Mouse (Mus musculus) kidney, adult 11 months (tissue): Measurements from ENCODE around the gene Gm29666.
A peak's percentile ranks its signal among the peaks of the same experiment; 100 is the strongest.

Experiments used
- DNase-seq: peaks from one replicate; pipeline ENCODE4 v3.0.0; 2022

Gene Gm29666

DNA sequence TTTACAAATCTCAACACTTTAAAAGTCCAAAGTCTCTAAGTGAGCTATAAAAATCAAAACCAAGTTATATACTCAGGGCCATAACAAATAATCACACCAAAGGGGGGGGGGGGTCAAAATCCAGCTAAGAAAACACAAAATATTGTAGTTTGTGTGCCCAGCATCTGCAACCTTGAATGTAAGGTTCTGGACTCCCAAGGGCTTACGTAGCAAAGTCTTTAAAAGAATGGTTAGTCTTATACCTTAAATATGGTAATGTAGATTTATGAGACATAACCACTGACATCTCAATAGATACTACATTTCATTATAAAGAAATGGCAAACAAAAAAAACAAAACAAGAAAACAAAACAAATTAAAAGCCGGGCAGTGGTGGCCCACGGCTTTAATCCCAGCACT lies at the start of gene Gm29666:
Gene Gm29666 (minus strand): TSS at position 101 of the 400 bp plus-strand sequence.
- no peak for DNase-seq

DNA sequence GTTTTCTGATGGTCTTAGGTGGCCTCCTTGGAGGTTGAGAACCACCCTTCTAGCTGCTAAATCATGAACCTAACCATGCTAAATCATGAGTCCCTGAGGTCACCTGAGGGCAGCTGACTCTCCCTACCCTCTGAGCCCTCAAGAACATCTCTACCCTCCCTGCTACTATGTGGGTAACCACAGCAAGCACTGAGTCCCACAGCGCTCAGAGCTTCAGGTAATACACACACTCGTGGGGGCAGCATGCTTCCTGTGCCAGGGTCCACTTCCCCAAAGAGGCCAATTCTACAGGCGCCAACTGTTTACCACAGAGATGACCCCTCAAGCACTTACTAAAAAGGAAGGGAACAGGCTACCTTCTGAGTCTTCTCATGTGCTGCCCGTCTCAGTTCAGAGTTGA lies 48.7 kb upstream of the Gm29666 start:
- no peak for DNase-seq

- no peak for DNase-seq
Measured at GRCm38 (mm10) chr15:84965575-84966360, 45.9 kb upstream of the Gm29666 start.

DNA sequence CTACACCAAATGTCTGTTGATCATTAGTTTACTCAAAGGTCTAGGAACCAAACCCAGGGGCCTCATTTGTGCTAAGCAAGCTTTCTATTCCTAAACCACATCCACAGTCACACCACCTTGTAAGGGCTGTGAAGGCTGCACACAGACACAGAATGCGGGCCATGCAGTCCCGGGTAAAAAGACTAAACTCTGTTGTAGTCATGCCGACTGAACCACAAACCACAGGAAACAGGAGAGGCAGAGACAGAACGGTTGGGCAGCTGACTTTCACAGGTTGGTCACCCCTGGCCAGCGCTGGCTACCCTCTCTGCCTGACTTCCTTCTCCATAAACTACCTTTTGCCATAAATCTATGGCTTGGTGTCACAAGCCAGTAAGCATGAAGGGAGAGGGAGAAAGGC lies 44.9 kb upstream of the Gm29666 start:
- no peak for DNase-seq

GRCm38 (mm10) chr15:84962518-84962917 lies 42.7 kb upstream of the Gm29666 start:
- no peak for DNase-seq

- DNase-seq: no peak
Measured at GRCm38 (mm10) chr15:84960692-84961091, 40.9 kb upstream of the Gm29666 start.

DNA sequence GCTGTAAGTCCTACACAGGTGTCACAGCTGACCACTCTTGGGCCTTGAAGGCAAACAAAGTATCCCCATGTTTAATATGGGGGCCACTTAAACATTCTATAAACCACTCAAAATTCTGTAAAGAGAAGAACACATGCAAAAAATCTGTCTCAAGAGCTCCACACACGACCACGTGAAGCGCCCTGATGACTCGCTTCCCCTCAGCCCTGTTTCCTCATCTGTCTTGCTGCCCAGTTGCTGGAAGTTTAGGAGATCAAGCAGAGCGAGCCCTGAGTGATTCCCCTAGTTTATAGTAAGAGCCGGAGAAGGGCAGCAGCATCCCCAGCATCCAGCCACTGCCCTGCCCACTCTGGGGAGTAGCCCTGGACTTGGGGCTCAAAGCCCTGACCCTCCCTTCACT lies 40.1 kb upstream of the Gm29666 start:
- no peak for DNase-seq

DNA sequence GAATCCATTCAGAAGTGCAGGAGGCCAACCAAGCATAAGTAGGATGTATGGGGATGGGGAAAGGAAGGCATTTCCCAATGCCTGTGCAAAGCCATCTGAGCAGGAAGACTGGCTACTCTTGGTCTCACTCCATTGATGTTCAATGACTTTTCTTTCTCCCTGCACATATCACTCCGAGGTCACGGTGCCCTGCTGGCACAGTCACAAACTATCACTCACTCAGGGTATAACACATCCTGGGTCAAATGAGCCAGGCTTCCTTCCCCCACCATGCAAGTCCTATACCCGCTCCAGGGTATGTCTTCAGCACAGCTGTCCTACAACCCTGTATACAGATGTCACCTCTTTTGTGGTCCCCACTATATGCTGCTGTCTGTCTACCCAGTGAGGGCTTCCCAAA lies 38.5 kb upstream of the Gm29666 start:
- DNase-seq: no peak

DNA sequence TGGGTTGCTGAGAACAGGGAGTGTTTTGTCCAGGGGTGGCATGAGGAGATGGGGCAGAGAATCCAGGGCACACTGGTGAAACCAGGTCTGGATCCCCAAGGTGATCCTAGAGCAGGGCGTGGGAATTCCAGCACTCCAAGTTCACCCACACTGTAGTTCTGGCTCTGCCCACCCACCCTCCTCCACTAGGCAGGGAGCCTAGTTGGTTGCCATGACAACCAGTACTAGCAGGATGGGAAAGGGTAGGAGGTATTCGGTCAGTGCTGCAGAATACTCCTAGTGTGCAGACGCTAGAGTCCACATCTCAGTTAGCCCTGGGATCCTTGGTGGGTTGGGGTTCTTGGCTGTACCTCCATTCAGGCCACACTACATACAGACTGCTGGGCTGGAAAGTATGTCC lies 38.0 kb upstream of the Gm29666 start:
- DNase-seq: no peak

- DNase-seq: no peak
Measured at GRCm38 (mm10) chr15:84953259-84953658, 33.4 kb upstream of the Gm29666 start.

- DNase-seq: no peak
Measured at GRCm38 (mm10) chr15:84950053-84950452, 30.2 kb upstream of the Gm29666 start.

- DNase-seq: no peak
Measured at GRCm38 (mm10) chr15:84948990-84949389, 29.2 kb upstream of the Gm29666 start.

- no peak for DNase-seq
Measured at GRCm38 (mm10) chr15:84944319-84944718, 24.5 kb upstream of the Gm29666 start.

- DNase-seq: no peak
Measured at GRCm38 (mm10) chr15:84942647-84943285, 22.9 kb upstream of the Gm29666 start.

DNA sequence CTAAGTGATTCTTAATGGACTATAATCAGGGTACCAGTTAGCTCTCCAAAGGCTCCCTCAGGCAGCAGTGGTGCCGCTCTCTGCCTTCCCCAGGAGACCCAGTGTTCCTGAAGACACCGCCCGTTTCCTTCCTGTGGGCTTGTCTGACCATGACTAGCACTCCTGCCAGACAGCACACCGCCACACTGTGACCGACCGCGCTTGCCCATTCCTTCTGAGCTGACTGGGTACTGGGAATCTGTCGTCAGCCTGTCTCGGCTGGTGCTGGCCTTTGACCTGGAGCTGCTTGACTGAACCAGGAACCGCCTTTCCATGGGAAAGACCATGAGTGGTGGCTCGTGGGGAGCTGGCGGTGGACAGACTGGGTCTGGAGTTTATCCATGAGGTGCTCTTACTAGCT lies 20.3 kb upstream of the Gm29666 start:
- peak; percentile 78 for DNase-seq

GRCm38 (mm10) chr15:84934901-84935300 lies 15.1 kb upstream of the Gm29666 start:
- DNase-seq: no peak

DNA sequence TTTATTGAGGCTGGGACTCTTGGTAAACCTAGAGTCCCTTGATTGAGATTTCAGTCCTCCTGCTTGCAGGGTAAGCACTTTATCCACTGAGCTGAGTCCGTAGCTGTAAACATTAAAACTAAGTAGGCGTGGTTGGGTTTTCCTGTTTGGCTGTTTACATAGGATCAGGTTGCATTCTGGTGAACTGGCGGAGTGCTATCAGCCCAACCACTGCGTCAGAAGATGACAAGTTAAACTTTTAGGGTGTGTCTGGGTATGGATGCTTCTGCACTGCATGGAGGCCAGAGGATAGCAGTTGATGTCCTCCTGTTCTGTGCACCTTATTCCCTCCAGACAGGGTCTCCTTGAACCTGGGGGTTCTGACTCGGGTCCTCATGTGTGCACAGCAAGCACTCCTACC lies 12.5 kb upstream of the Gm29666 start:
- no peak for DNase-seq

DNA sequence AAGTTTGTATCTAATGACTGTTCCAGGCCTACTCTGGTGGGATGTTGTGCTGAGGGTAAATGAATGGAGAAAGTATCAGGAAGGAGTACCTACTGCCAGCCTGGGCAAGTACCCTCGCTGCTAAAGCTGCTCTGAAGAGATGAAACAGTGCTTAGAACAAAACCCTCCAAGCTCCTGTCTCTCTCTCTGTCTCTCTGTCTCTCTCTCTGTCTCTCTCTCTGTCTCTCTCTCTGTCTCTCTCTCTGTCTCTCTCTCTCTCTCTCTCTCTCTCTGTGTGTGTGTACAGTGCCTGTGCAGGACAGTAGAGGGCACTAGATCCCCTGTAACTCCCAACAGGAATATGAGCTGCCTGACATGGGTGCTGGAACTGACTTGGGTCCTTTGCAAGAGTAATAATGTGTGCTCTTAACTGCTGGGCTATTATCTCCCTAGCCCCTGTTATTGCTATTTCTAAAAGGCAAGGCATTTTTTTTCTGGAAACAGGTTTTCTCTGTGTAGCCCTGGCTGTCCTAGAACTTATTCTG lies 5.7 kb upstream of the Gm29666 start:
- no peak for DNase-seq

DNA sequence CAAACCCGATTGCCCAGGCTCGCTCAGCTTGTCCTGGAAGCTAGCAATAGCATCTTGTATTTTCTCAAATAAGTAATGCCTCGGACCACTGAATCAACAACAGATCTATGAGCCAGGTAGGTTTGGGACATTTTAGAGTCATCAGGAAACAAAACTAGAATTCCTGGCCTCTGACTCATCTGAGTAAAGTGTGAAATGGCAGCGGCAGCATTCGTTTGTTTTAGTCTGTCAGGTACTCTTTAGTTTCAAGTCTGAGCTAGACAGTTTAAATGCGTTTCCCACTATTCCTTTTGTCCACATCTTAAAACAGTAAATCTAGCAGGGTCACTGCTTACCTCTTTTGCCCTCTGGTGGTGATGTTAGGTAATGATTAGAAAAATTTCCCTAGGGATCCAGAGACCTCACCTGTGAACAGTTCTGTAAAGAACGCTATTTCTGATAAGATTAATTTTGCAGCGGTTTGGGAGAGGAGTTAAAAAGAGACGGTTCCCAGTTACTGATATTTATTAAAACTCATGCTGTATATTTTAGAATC lies 5.0 kb upstream of the Gm29666 start:
- no peak for DNase-seq

GRCm38 (mm10) chr15:84923508-84924181 lies 3.8 kb upstream of the Gm29666 start:
- DNase-seq: no peak

DNA sequence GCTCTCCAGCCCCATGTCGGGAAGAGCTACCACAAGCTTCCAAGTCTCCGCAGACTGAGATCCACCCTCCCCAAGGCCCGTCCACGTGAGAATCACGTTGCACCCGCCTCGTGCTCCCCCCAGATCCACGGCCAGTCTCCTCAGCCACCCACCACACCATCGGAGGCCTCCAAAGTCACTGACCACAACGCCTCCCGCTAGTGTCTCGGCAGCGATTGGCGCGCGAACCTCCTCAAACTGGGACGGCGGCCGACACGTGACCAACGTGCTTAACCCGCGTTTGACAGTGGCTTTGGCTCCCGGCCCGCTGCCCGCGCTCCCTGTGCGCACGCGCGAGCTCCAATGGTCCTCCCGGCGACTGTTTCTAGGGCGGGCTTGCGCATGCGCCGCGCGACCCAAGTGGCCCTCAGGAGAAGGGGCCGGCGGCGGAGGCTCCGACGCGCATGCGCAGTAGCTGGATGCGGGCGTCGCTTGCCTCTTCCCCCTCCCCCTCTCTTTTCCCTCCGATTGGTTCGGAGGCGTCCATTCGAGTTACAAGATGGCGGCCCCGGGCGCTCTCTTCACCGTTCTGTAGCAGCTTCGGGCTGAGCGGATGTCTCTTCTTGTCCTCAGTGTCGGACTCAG lies 3.2 kb upstream of the Gm29666 start, which contains the start of gene Nup50:
Gene Nup50 (plus strand): TSS at position 528 of the 624 bp plus-strand sequence.
- DNase-seq: peak; percentile 99

DNA sequence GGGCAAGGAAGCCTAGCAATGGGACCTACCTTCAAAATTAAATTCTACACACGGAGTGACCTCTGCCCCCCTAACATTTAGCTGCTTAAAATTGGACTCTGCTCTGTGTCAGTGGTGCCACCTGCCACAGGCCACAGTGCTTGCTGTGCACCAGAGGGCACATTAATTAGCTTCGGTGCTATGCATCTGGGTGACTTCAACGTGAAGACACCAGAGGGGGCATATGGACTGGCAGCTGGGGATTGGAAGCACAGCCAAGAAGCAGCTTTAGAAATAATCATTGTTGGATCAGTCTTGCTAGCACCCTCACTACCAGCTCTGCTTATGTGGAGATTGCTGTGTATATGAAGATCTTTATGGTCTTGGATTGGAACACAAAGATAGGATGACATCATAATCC lies 6.6 kb downstream of the Gm29666 start:
- DNase-seq: peak; percentile 29

DNA sequence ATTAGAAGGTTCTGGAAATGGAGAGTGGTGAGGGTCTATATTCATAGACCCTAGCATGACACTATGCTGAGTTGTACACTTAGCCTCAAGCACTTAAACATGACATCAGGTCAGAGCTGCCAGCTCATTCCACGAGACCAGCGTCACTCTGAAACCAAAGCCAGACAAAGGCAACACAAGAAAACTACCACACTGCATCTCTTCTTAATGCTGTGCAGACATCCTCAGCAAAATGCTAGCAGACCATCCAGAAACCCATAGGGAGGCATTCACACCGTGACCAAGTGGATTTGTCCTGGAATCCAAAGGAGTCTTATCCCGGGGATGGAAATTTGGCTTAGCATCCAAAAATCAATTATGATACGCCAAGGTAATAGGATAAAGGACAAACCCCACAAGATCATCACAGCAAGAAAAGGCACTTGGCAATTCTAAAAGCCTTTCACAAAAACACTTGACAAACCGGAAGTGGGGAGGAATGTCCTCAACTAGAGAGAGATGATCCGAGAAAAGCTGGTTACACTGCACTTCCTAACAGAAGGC lies 15.9 kb downstream of the Gm29666 start:
- DNase-seq: no peak
